Mouse (Mus musculus): ENCODE data around the gene Tbk1. TPM values are rescaled to one million over a fixed set of nuclear protein-coding genes. Genes with fewer than 3 reads are reported as not detected.

Tbk1 gene
- polyA plus RNA-seq, 1 experiment from 2014 or later = 34.5 TPM

DNA sequence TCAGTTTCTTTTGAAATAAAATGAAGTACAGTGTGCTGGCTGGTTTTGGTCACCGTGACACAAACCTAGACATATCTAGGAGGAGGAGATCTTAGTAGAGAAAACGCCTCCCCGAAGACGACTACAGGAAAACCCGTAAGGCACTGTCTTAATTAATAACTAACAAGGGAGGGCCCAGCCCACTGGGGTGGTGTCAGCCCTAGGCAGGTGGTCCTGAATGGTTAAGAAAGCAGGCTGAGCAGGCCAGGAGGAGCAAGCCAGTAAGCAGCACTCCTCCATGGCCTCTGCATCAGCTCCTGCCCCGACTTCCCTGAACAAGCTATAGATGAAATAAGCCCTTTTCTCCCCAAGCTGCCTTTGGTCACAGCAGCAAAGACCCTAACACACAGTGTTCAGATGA, 16.8 kb downstream of the Tbk1 start:
- Histone ChIP-seq H3K4me2 (replicated peaks) (no peak overlapping the region), H3K4me3 (replicated peaks) (no peak overlapping the region), H3K9me3 (replicated peaks) (no peaks in the 10 kb centered on the region), H3K9ac (no peak overlapping the region), H3K36me3 (peaks cover 52% of the 10 kb centered on the region), H3K4me1 (peaks cover 12% of the 10 kb centered on the region; the same call in 1 of the 2 replicates), H3K27ac (replicated peaks) (no peak overlapping the region), H3K27me3 (no peaks in the 10 kb centered on the region)
- ATAC-seq (ENCODE audit: insufficient number of reproducible peaks, low FRiP score, low TSS enrichment, low read depth) = no peak
- 58% methylated on average over 6 of the region's 6 CpGs for WGBS

DNA sequence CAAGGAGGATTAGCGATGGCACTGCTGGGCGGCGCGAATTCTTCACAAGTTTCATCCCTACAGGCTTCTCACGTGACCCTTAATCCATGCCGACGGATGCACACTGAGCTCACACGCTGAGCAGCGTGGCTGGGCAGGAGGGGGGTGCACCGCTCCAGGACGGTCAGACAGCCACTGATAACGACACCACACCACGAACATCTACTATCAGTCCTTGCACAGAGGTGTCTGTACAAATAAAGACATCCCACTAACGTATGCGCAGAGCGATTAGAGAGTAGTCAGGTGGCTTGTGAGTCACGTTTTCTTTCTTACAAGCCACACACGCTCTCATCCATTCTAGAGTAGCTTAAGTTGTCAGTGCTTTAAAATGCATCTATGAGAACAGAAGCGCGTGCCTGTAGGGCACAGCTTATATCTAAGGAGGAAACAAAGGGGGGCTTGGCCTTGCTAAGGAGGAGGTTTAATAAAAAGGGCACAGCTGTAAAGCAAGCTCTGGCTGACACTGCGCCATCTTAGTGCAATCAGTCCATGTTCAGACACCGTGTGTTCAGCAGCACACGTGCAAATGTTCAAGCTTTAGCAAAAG, 17.5 kb downstream of the Tbk1 start:
- ATAC-seq (ENCODE audit: insufficient number of reproducible peaks, low FRiP score, low TSS enrichment, low read depth) = no peak; the same call in 1 of the 2 replicates
- H3K9ac ChIP-seq = no peak overlapping the region
- H3K27me3 ChIP-seq = no peaks in the 10 kb centered on the region
- H3K4me1 ChIP-seq = peaks cover 12% of the 10 kb centered on the region; the same call in 1 of the 2 replicates
- H3K36me3 ChIP-seq = peaks cover 53% of the 10 kb centered on the region
- H3K4me2 ChIP-seq (replicated peaks) = peak overlapping the region; percentile 21; the same call in 1 of the 2 replicates
- no peaks in the 10 kb centered on the region for H3K9me3 ChIP-seq (replicated peaks)
- 19% methylated on average over 23 of the region's 23 CpGs for WGBS
- H3K27ac ChIP-seq (replicated peaks) = 0 out of 2 replicates have a peak overlapping the region, but pooled peaks have one; percentile 4
- no peak overlapping the region for H3K4me3 ChIP-seq (replicated peaks)

DNA sequence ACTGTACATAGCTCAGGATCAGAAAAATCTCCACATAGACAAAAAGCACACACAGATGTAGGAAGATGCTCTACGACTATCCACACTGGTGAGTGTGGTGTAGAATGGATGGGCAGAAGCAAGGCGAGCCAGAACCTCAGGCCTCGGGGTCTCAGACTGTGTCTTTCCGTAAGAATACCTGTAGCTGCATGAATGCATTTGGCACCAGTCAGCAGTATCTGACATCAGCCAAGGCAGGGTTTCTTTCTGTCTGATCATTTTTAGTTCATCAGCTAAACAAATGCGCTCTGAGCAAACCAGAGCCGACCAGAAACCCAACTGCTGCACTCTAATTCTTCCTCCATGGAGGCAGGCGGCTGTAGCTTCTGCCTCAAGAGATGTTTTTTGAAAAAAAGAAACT, 18.1 kb downstream of the Tbk1 start:
- peaks cover 12% of the 10 kb centered on the region; the same call in 1 of the 2 replicates for H3K4me1 ChIP-seq
- H3K36me3 ChIP-seq = peaks cover 56% of the 10 kb centered on the region
- WGBS = 58% methylated on average over 7 of the region's 7 CpGs
- no peaks in the 10 kb centered on the region for H3K27me3 ChIP-seq
- no peak overlapping the region for H3K4me3 ChIP-seq (replicated peaks)
- H3K9me3 ChIP-seq (replicated peaks) = no peaks in the 10 kb centered on the region
- H3K4me2 ChIP-seq (replicated peaks) = no peak overlapping the region
- no peak overlapping the region for H3K9ac ChIP-seq
- no peak overlapping the region for H3K27ac ChIP-seq (replicated peaks)
- ATAC-seq (ENCODE audit: insufficient number of reproducible peaks, low FRiP score, low TSS enrichment, low read depth) = no peak

DNA sequence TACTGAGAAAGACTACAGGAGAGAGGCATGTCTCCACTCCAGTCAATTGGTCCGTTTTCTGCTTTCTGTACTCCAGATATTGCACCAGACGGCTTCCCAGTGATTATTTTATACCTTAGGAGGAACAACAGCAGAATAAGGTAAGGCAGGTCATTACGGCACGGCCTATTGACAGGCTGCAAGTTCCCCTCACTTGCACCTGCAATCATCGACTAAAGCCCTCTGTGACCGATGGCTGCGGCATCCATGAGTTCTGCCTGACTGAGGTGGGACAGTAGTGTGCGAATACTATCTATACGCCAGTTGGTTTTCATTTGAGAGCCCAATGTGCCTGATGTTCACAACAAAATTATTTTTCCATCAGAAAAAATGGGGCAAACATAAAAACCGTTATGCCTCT, 18.6 kb downstream of the Tbk1 start:
- 92% methylated on average over 10 of the region's 10 CpGs for WGBS

DNA sequence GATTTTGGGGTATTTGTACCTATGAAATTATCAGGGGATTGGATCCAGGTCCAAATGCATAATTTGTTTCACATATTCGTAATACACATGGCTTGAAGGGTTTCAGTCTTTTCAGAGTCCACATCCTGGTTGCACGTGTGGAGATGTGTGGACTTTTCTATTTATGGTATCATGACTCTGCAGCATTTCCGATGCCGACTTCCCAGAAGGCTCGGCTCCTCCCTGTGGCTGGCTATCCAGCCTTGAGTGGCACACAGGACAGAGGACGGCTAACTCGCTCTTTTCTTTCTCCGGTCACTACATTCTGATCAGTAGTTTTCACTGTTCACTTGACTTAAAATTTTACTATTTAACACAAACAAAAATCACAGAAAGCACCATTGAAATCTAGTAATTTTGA, 22.1 kb downstream of the Tbk1 start:
- no peaks in the 10 kb centered on the region for H3K27me3 ChIP-seq
- ATAC-seq (ENCODE audit: insufficient number of reproducible peaks, low FRiP score, low TSS enrichment, low read depth) = no peak

More for the DNA sequence above, 18.6 kb downstream of the Tbk1 start:
- Histone ChIP-seq H3K27me3 (no peaks in the 10 kb centered on the region), H3K4me2 (replicated peaks) (no peak overlapping the region), H3K27ac (replicated peaks) (no peak overlapping the region), H3K9me3 (replicated peaks) (no peaks in the 10 kb centered on the region), H3K36me3 (peaks cover 56% of the 10 kb centered on the region), H3K4me3 (replicated peaks) (no peak overlapping the region), H3K4me1 (peaks cover 12% of the 10 kb centered on the region; the same call in 1 of the 2 replicates), H3K9ac (no peak overlapping the region)
- ATAC-seq (ENCODE audit: insufficient number of reproducible peaks, low FRiP score, low TSS enrichment, low read depth) = no peak

DNA sequence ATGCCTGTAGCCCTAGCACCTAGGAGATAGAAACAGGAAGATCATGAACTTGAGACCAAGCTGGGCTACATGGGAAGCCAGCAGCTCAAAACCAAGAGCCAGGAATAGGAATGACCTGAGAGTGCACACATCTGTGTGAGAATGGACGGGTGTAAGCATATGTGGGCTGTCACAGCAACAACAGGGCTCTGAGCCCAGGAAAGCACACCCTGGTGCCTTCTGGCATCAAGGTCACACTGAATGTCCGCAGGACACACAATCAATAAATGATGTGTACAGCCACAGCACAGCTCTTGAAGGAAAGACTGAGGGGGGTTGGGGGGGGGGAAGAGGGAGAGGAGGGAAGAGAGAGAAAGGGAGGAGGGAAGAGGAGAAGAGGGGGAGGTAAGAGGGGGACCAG, 28.4 kb downstream of the Tbk1 start:
- H3K27me3 ChIP-seq = no peaks in the 10 kb centered on the region
- H3K4me1 ChIP-seq = no peaks in the 10 kb centered on the region
- H3K27ac ChIP-seq (replicated peaks) = no peak overlapping the region
- no peaks in the 10 kb centered on the region for H3K9me3 ChIP-seq (replicated peaks)
- 77% methylated on average over 2 of the region's 2 CpGs for WGBS
- no peak for ATAC-seq (ENCODE audit: insufficient number of reproducible peaks, low FRiP score, low TSS enrichment, low read depth)
- H3K9ac ChIP-seq = no peak overlapping the region
- H3K4me3 ChIP-seq (replicated peaks) = no peak overlapping the region
- no peak overlapping the region for H3K4me2 ChIP-seq (replicated peaks)
- peaks cover 70% of the 10 kb centered on the region for H3K36me3 ChIP-seq

More for the DNA sequence above, 22.1 kb downstream of the Tbk1 start:
- peaks cover 11% of the 10 kb centered on the region; the same call in 1 of the 2 replicates for H3K4me1 ChIP-seq
- H3K4me3 ChIP-seq (replicated peaks) = no peak overlapping the region
- no peaks in the 10 kb centered on the region for H3K9me3 ChIP-seq (replicated peaks)
- H3K9ac ChIP-seq = no peak overlapping the region
- H3K4me2 ChIP-seq (replicated peaks) = no peak overlapping the region
- H3K36me3 ChIP-seq = peaks cover 41% of the 10 kb centered on the region
- no peak overlapping the region for H3K27ac ChIP-seq (replicated peaks)
- 85% methylated on average over 8 of the region's 8 CpGs for WGBS

DNA sequence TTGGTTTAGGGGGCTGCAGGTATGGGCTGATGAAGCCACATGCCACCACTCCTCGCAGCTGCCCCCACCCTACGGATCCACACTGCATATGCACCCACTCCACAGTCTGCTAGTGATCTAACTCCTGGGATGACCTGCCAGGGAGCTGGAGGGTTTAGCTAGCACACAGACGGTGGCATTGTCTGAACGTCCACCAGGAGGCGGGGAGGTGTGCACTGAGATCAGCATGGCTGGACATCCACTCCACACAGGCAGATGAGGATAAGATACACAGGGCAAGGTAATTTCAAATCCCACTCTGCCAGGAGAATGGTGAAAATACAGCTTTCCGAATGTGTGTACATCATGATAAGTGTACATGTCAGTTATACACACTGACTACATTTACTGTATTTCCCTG, 30.3 kb downstream of the Tbk1 start:
- WGBS = 76% methylated on average over 6 of the region's 6 CpGs
- H3K4me1 ChIP-seq = no peaks in the 10 kb centered on the region
- no peak overlapping the region for H3K27ac ChIP-seq (replicated peaks)
- H3K9ac ChIP-seq = no peak overlapping the region
- peaks cover 83% of the 10 kb centered on the region for H3K36me3 ChIP-seq
- H3K4me3 ChIP-seq (replicated peaks) = no peak overlapping the region
- no peak overlapping the region for H3K4me2 ChIP-seq (replicated peaks)
- ATAC-seq (ENCODE audit: insufficient number of reproducible peaks, low FRiP score, low TSS enrichment, low read depth) = no peak
- no peaks in the 10 kb centered on the region for H3K9me3 ChIP-seq (replicated peaks)
- H3K27me3 ChIP-seq = no peaks in the 10 kb centered on the region

DNA sequence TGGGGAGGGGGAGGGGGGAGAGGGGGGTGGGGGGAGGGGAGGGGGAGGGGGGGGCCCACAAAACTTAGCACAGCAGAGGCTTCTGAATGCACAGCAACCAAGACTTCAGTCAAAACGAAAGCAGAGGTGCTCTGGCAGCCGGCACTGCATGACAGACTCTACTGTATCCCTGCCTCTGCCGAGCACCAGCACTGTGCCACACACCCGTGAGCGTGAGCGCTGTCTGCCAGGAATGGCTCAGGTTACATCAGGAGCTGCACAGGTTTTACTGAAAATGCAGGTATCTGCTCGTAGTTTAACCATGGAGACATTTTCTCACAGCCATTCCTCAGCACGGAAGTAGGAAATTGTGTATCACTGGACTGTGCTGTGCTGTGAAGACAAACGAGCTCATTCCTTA, 36.3 kb downstream of the Tbk1 start:
- Histone ChIP-seq H3K36me3 (peaks cover 88% of the 10 kb centered on the region), H3K9ac (no peak overlapping the region), H3K4me3 (replicated peaks) (no peak overlapping the region), H3K9me3 (replicated peaks) (no peaks in the 10 kb centered on the region), H3K4me1 (no peaks in the 10 kb centered on the region), H3K27me3 (no peaks in the 10 kb centered on the region), H3K4me2 (replicated peaks) (no peak overlapping the region), H3K27ac (replicated peaks) (no peak overlapping the region)
- ATAC-seq (ENCODE audit: insufficient number of reproducible peaks, low FRiP score, low TSS enrichment, low read depth) = no peak
- 67% methylated on average over 9 of the region's 9 CpGs for WGBS

DNA sequence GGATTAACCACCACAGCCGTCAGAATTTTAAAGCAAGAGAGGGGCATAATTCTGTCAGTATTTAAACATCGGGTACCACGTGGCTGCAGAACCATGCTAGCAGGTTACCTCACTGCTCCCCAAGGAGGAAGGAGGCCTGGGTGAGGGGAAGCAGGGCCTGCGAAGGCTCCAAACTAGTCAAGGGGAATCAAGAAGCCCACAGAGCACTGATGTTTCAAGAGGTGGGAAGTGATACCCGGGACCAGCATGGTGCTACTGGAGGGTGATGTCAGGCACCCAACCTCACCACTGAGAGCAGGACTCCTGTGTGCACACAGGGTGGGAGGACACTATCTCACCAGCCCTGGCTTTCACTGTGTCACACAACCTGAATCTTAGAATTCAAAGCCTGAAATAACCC, 36.9 kb downstream of the Tbk1 start:
- 84% methylated on average over 5 of the region's 5 CpGs for WGBS

DNA sequence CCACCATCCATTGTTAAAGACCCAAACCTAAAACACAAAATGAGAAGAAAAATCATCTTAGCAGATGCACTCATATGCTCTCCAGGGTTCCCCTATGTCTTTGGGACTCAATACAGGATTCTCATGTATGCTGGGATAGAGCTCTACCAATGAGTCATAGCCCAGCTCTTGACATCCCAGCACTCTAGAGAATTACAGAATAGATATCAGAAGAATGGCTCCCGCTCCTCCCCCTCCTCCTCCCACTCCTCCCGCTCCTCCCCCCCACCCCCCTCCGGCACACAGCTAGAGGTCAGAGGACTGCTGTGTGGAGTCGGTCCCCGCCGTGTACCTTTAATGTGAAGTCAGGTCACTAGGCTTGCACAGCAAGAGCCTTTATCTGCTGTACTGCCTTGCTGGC, 39.4 kb downstream of the Tbk1 start:
- 74% methylated on average over 6 of the region's 6 CpGs for WGBS
- ATAC-seq (ENCODE audit: insufficient number of reproducible peaks, low FRiP score, low TSS enrichment, low read depth) = no peak
- H3K36me3 ChIP-seq = peaks cover 61% of the 10 kb centered on the region

More for the DNA sequence above, 36.9 kb downstream of the Tbk1 start:
- Histone ChIP-seq H3K9ac (no peak overlapping the region), H3K9me3 (replicated peaks) (no peaks in the 10 kb centered on the region), H3K4me1 (no peaks in the 10 kb centered on the region), H3K4me3 (replicated peaks) (no peak overlapping the region), H3K27ac (replicated peaks) (no peak overlapping the region), H3K4me2 (replicated peaks) (no peak overlapping the region), H3K27me3 (no peaks in the 10 kb centered on the region), H3K36me3 (peaks cover 83% of the 10 kb centered on the region)
- no peak for ATAC-seq (ENCODE audit: insufficient number of reproducible peaks, low FRiP score, low TSS enrichment, low read depth)

DNA sequence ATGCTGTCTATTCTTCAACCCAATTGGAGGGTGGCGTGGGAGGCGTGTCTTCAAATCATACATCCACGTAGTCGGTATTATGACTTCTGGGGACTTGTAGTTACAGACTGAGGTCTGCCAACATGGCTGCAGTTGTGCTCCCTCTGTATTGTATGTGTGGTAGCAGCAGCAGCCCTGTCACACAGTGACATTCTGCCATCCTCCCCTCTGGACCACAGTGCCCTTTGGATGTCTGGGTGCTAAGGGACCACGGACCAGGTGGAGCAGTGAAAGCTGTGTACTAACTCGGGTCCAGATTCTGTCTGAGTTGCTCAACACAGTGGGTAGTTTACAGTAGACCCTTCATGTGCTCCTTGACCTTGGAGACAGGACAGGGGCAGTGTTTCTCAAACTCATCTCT, 43.0 kb downstream of the Tbk1 start:
- Histone ChIP-seq H3K4me3 (replicated peaks) (no peak overlapping the region), H3K4me2 (replicated peaks) (no peak overlapping the region), H3K4me1 (no peaks in the 10 kb centered on the region), H3K9me3 (replicated peaks) (no peaks in the 10 kb centered on the region), H3K27ac (replicated peaks) (no peak overlapping the region), H3K27me3 (no peaks in the 10 kb centered on the region), H3K36me3 (peaks cover 28% of the 10 kb centered on the region), H3K9ac (no peak overlapping the region)
- WGBS = 92% methylated on average over 6 of the region's 6 CpGs
- ATAC-seq (ENCODE audit: insufficient number of reproducible peaks, low FRiP score, low TSS enrichment, low read depth) = no peak

More for the DNA sequence above, 39.4 kb downstream of the Tbk1 start:
- no peaks in the 10 kb centered on the region for H3K9me3 ChIP-seq (replicated peaks)
- H3K4me2 ChIP-seq (replicated peaks) = no peak overlapping the region
- no peaks in the 10 kb centered on the region for H3K4me1 ChIP-seq
- H3K27ac ChIP-seq (replicated peaks) = no peak overlapping the region
- H3K27me3 ChIP-seq = no peaks in the 10 kb centered on the region
- H3K4me3 ChIP-seq (replicated peaks) = no peak overlapping the region
- H3K9ac ChIP-seq = no peak overlapping the region

DNA sequence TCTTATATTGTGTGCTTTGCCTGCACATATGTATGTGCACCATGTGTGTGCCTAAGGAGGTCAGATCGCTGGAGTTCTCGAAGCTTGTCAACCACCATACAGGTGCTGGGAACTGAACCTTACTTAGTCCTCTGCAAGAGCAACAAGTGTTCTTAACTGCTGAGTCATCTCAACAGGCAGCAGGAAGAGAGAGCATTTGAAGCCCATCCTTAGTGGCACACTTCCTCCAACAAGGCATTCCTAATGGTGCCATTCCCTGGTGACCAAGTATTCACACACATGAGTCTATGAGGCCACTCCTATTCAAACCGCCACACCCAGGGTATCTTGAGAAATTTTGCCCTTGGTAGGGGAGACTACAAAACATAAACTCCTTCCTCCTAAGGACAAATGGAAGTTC, 44.4 kb downstream of the Tbk1 start:
- no peak overlapping the region for H3K4me3 ChIP-seq (replicated peaks)
- no peak overlapping the region for H3K27ac ChIP-seq (replicated peaks)
- no peaks in the 10 kb centered on the region for H3K27me3 ChIP-seq
- no peak for ATAC-seq (ENCODE audit: insufficient number of reproducible peaks, low FRiP score, low TSS enrichment, low read depth)
- no peaks in the 10 kb centered on the region for H3K9me3 ChIP-seq (replicated peaks)
- H3K4me1 ChIP-seq = no peaks in the 10 kb centered on the region
- 87% methylated on average over 3 of the region's 3 CpGs for WGBS
- H3K36me3 ChIP-seq = peaks cover 15% of the 10 kb centered on the region
- no peak overlapping the region for H3K4me2 ChIP-seq (replicated peaks)
- no peak overlapping the region for H3K9ac ChIP-seq
